Mouse (Mus musculus): Measurements from ENCODE around the gene Rasgef1a. TPM values are rescaled to one million over a fixed set of nuclear protein-coding genes. Genes with fewer than 3 reads are reported as not detected.

Rasgef1a gene
- polyA plus RNA-seq, 1 experiment from 2014 or later = 0.15 TPM

DNA sequence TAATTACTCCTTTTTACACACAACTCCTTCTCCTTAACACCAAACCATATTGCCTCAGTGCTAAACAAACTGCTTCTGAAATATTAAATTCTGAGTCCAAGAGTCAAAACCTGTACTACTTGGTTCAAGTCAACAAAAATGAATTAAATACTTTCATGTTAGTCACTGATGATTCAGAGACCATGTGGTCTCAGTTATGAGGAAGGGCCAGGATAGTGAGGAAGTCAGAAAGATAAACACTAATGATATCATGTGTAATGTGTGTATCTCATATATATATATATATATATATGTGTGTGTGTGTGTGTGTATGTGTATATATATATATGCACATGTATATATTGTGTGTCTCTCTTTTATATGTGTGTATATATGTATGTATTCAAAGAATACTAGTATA lies 115.3 kb downstream of the Rasgef1a start:
- H3K27me3 ChIP-seq (ENCODE audit: control insufficient read depth, insufficient read depth, low read length) = no peaks in the 10 kb centered on the region
- no peaks in the 10 kb centered on the region for H3K9me3 ChIP-seq (ENCODE audit: control insufficient read depth, low read length)
- H3K4me2 ChIP-seq = no peak overlapping the region
- no peak overlapping the region for H3K4me3 ChIP-seq (ENCODE audit: low read depth, low read length)
- H3K4me1 ChIP-seq (ENCODE audit: control insufficient read depth, insufficient read depth, low read length) = no peaks in the 10 kb centered on the region
- no peaks in the 10 kb centered on the region for H3K36me3 ChIP-seq (ENCODE audit: control insufficient read depth, insufficient read depth, low read length)
- no peak overlapping the region for H3K9ac ChIP-seq (ENCODE audit: low read length)
- no peak for DNase-seq (ENCODE audit: low spot score, missing footprints)
- H3K27ac ChIP-seq (ENCODE audit: low read depth, low read length) = no peak overlapping the region
- ATAC-seq (ENCODE audit: low FRiP score) = no peak

GRCm38 (mm10) chr6:118127198-118127597 lies 116.0 kb downstream of the Rasgef1a start:
- no peak for DNase-seq (ENCODE audit: low spot score, missing footprints)
- 88% methylated on average over 7 of the region's 7 CpGs for WGBS
- Histone ChIP-seq H3K4me3 (ENCODE audit: low read depth, low read length) (no peak overlapping the region), H3K4me2 (no peak overlapping the region), H3K36me3 (ENCODE audit: control insufficient read depth, insufficient read depth, low read length) (no peaks in the 10 kb centered on the region), H3K27ac (ENCODE audit: low read depth, low read length) (no peak overlapping the region), H3K4me1 (ENCODE audit: control insufficient read depth, insufficient read depth, low read length) (no peaks in the 10 kb centered on the region), H3K27me3 (ENCODE audit: control insufficient read depth, insufficient read depth, low read length) (no peaks in the 10 kb centered on the region), H3K9ac (ENCODE audit: low read length) (no peak overlapping the region), H3K9me3 (ENCODE audit: control insufficient read depth, low read length) (no peaks in the 10 kb centered on the region)
- no peak for ATAC-seq (ENCODE audit: low FRiP score)

DNA sequence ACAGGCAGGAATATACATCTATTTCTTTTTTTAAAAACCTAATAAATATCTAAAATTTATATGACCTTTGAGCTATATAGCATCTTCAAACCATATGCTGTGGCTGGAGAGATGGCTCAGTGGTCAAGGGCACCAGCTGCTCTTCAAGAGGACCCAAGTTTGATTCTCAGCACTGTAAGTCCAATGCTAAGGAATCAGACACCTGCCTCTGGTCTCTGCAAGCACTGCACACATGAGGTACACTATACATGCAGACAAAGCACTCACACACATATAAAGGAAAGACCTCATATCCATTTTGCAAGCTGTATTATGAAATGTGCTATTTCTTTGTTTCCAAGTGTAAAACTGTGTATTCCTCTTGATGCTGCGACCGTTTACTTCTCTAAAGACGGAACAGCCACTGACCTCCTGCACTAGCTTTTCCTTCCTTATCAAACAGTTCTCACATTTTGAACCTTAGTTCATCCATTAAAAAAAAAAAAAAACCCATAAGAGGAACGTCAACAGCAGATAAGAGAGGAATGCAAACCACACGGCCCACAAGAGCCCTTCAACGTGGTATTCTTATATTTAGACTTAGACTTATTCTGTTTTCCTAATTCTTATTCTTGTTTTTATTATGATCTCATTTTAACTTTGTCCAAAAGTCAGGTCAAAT lies 116.7 kb downstream of the Rasgef1a start:
- ATAC-seq (ENCODE audit: low FRiP score) = no peak
- whole genome bisulfite sequencing = 87% methylated on average over 6 of the region's 6 CpGs

GRCm38 (mm10) chr6:118130022-118130421 lies 118.8 kb downstream of the Rasgef1a start:
- DNase-seq (ENCODE audit: low spot score, missing footprints) = no peak
- H3K4me1 ChIP-seq (ENCODE audit: control insufficient read depth, insufficient read depth, low read length) = no peaks in the 10 kb centered on the region
- no peak overlapping the region for H3K4me2 ChIP-seq
- H3K36me3 ChIP-seq (ENCODE audit: control insufficient read depth, insufficient read depth, low read length) = no peaks in the 10 kb centered on the region
- H3K27me3 ChIP-seq (ENCODE audit: control insufficient read depth, insufficient read depth, low read length) = no peaks in the 10 kb centered on the region
- no peak overlapping the region for H3K27ac ChIP-seq (ENCODE audit: low read depth, low read length)
- ATAC-seq (ENCODE audit: low FRiP score) = no peak
- H3K9me3 ChIP-seq (ENCODE audit: control insufficient read depth, low read length) = no peaks in the 10 kb centered on the region
- H3K4me3 ChIP-seq (ENCODE audit: low read depth, low read length) = no peak overlapping the region
- no peak overlapping the region for H3K9ac ChIP-seq (ENCODE audit: low read length)
- WGBS = 80% methylated on average over 2 of the region's 2 CpGs

More for the DNA sequence above, 116.7 kb downstream of the Rasgef1a start:
- no peaks in the 10 kb centered on the region for H3K27me3 ChIP-seq (ENCODE audit: control insufficient read depth, insufficient read depth, low read length)
- no peak overlapping the region for H3K9ac ChIP-seq (ENCODE audit: low read length)
- no peak overlapping the region for H3K4me3 ChIP-seq (ENCODE audit: low read depth, low read length)
- H3K27ac ChIP-seq (ENCODE audit: low read depth, low read length) = no peak overlapping the region
- H3K4me1 ChIP-seq (ENCODE audit: control insufficient read depth, insufficient read depth, low read length) = no peaks in the 10 kb centered on the region
- H3K9me3 ChIP-seq (ENCODE audit: control insufficient read depth, low read length) = no peaks in the 10 kb centered on the region
- no peaks in the 10 kb centered on the region for H3K36me3 ChIP-seq (ENCODE audit: control insufficient read depth, insufficient read depth, low read length)
- H3K4me2 ChIP-seq = no peak overlapping the region
- no peak for DNase-seq (ENCODE audit: low spot score, missing footprints)

GRCm38 (mm10) chr6:118134461-118134860 lies 123.2 kb downstream of the Rasgef1a start:
- 71% methylated on average over 1 of the region's 1 CpGs for WGBS
- Histone ChIP-seq H3K27me3 (ENCODE audit: control insufficient read depth, insufficient read depth, low read length) (no peaks in the 10 kb centered on the region), H3K27ac (ENCODE audit: low read depth, low read length) (no peak overlapping the region), H3K36me3 (ENCODE audit: control insufficient read depth, insufficient read depth, low read length) (no peaks in the 10 kb centered on the region), H3K9ac (ENCODE audit: low read length) (no peak overlapping the region), H3K4me1 (ENCODE audit: control insufficient read depth, insufficient read depth, low read length) (peaks cover 5% of the 10 kb centered on the region; the same call in 1 of the 2 replicates), H3K4me3 (ENCODE audit: low read depth, low read length) (no peak overlapping the region), H3K4me2 (no peak overlapping the region), H3K9me3 (ENCODE audit: control insufficient read depth, low read length) (no peaks in the 10 kb centered on the region)
- DNase-seq (ENCODE audit: low spot score, missing footprints) (no peak), ATAC-seq (ENCODE audit: low FRiP score) (no peak)

GRCm38 (mm10) chr6:118137148-118137547 lies 125.9 kb downstream of the Rasgef1a start:
- Histone ChIP-seq H3K4me2 (no peak overlapping the region), H3K27ac (ENCODE audit: low read depth, low read length) (no peak overlapping the region), H3K9me3 (ENCODE audit: control insufficient read depth, low read length) (no peaks in the 10 kb centered on the region), H3K4me1 (ENCODE audit: control insufficient read depth, insufficient read depth, low read length) (peaks cover 5% of the 10 kb centered on the region; the same call in 1 of the 2 replicates), H3K4me3 (ENCODE audit: low read depth, low read length) (no peak overlapping the region), H3K9ac (ENCODE audit: low read length) (no peak overlapping the region), H3K27me3 (ENCODE audit: control insufficient read depth, insufficient read depth, low read length) (no peaks in the 10 kb centered on the region), H3K36me3 (ENCODE audit: control insufficient read depth, insufficient read depth, low read length) (no peaks in the 10 kb centered on the region)
- no peak for ATAC-seq (ENCODE audit: low FRiP score)
- 82% methylated on average over 2 of the region's 2 CpGs for WGBS
- DNase-seq (ENCODE audit: low spot score, missing footprints) = no peak

GRCm38 (mm10) chr6:118138731-118139709 lies 127.8 kb downstream of the Rasgef1a start, which contains the start of gene Csgalnact2:
Csgalnact2 (minus strand) TSS chr6:118139140.
- H3K9me3 ChIP-seq (ENCODE audit: control insufficient read depth, low read length) = no peaks in the 10 kb centered on the region
- peak within 1 kb of the TSS; percentile 79 for H3K4me2 ChIP-seq
- ATAC-seq (ENCODE audit: low FRiP score) (peak; percentile 99), DNase-seq (ENCODE audit: low spot score, missing footprints) (peak; percentile 99)
- WGBS = 9% methylated on average over 50 of the region's 66 CpGs
- no peaks in the 10 kb centered on the region for H3K27me3 ChIP-seq (ENCODE audit: control insufficient read depth, insufficient read depth, low read length)
- H3K27ac ChIP-seq (ENCODE audit: low read depth, low read length) = no peak within 1 kb of the TSS
- peak within 1 kb of the TSS; percentile 79 for H3K4me3 ChIP-seq (ENCODE audit: low read depth, low read length)
- no peaks in the 10 kb centered on the region for H3K36me3 ChIP-seq (ENCODE audit: control insufficient read depth, insufficient read depth, low read length)
- H3K4me1 ChIP-seq (ENCODE audit: control insufficient read depth, insufficient read depth, low read length) = peaks cover 5% of the 10 kb centered on the region; the same call in 1 of the 2 replicates
- H3K9ac ChIP-seq (ENCODE audit: low read length) = peak within 1 kb of the TSS; percentile 80

DNA sequence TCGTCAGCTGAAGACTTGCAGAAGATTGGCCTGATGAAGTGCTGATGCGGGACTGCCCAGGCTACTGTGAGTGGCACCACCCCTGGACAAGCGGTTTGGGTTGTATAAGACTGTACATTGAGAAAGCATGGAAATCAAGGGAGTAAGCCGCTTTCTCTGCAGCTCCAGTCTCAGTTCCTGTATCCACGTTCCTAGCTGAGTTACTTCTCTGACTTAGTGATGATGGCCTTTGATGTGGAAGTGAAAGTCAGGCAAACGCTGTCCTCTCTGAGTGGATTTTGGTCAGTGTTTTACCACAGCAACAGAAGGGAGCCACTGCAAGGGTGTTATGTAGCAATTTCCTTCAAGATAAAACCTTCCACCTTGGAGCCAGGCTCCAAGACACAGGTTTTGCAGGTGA lies 129.7 kb downstream of the Rasgef1a start:
- no peak overlapping the region for H3K9ac ChIP-seq (ENCODE audit: low read length)
- no peak overlapping the region for H3K27ac ChIP-seq (ENCODE audit: low read depth, low read length)
- DNase-seq (ENCODE audit: low spot score, missing footprints) (no peak), ATAC-seq (ENCODE audit: low FRiP score) (no peak)
- no peaks in the 10 kb centered on the region for H3K36me3 ChIP-seq (ENCODE audit: control insufficient read depth, insufficient read depth, low read length)
- H3K27me3 ChIP-seq (ENCODE audit: control insufficient read depth, insufficient read depth, low read length) = no peaks in the 10 kb centered on the region
- H3K4me2 ChIP-seq = no peak overlapping the region
- H3K4me3 ChIP-seq (ENCODE audit: low read depth, low read length) = no peak overlapping the region
- peaks cover 5% of the 10 kb centered on the region; the same call in 1 of the 2 replicates for H3K4me1 ChIP-seq (ENCODE audit: control insufficient read depth, insufficient read depth, low read length)
- 89% methylated on average over 6 of the region's 6 CpGs for WGBS
- no peaks in the 10 kb centered on the region; the same call in 1 of the 2 replicates for H3K9me3 ChIP-seq (ENCODE audit: control insufficient read depth, low read length)

All from midbrain, embryonic 11.5 days (tissue).